Mouse (Mus musculus) spleen, adult 12 weeks (tissue): ENCODE measurements around the gene Rundc1.
"Not testable (repeated sequence)": the region's sequence is repeated elsewhere in the genome, so short reads cannot be mapped to it uniquely, and the experiment has no call there.

Experiments
- DNase-seq: peaks from one replicate; pipeline ENCODE4 v3.0.0; 2022; ENCODE audit warnings: low spot score

Gene Rundc1

GRCm38 (mm10) chr11:101467477-101468262 is 42.8 kb downstream of the Rundc1 start:
- peak; percentile 17 for DNase-seq

- DNase-seq = no peak
These were observed 43.4 kb downstream of the Rundc1 start for GRCm38 (mm10) chr11:101468263-101468688.

GRCm38 (mm10) chr11:101468731-101469130 is 43.8 kb downstream of the Rundc1 start:
- DNase-seq = no peak

- DNase-seq = no peak
These were observed 44.3 kb downstream of the Rundc1 start for GRCm38 (mm10) chr11:101469155-101469554.

GRCm38 (mm10) chr11:101470206-101470605 is 45.3 kb downstream of the Rundc1 start:
- DNase-seq = no peak

GRCm38 (mm10) chr11:101471926-101472325 is 47.0 kb downstream of the Rundc1 start:
- no peak for DNase-seq

- DNase-seq = no peak
These were observed 47.5 kb downstream of the Rundc1 start for GRCm38 (mm10) chr11:101472336-101472735.

GRCm38 (mm10) chr11:101473686-101474085 is 48.8 kb downstream of the Rundc1 start:
- DNase-seq = not testable (repeated sequence)

- DNase-seq = no peak
These were observed 49.4 kb downstream of the Rundc1 start for GRCm38 (mm10) chr11:101474298-101474697.

- DNase-seq = not testable (repeated sequence)
These were observed 51.5 kb downstream of the Rundc1 start for GRCm38 (mm10) chr11:101476361-101476760.

GRCm38 (mm10) chr11:101477194-101477551 is 52.3 kb downstream of the Rundc1 start:
- DNase-seq = no peak

- no peak for DNase-seq
These were observed 52.8 kb downstream of the Rundc1 start for GRCm38 (mm10) chr11:101477552-101478211.

GRCm38 (mm10) chr11:101479171-101479635 is 54.3 kb downstream of the Rundc1 start:
- no peak for DNase-seq

- DNase-seq = no peak
These were observed 56.0 kb downstream of the Rundc1 start for GRCm38 (mm10) chr11:101480912-101481311.

- no peak for DNase-seq
These were observed 58.9 kb downstream of the Rundc1 start for GRCm38 (mm10) chr11:101483804-101484203.

GRCm38 (mm10) chr11:101484245-101484644 is 59.4 kb downstream of the Rundc1 start:
- DNase-seq = no peak

GRCm38 (mm10) chr11:101484814-101485213 is 59.9 kb downstream of the Rundc1 start:
- no peak for DNase-seq
